Mouse (Mus musculus) regulatory T cell (primary cell): ENCODE data around the gene Fto.

ENCODE experiments used
- in situ Hi-C: fragments of 300-600 bp; cut with MboI, MseI; formaldehyde crosslinking; loops from one replicate; pipeline ENCODE4 v1.15.1; 2025; ENCODE audit warnings: high pct_unique_total_duplicates

Gene Fto

DNA sequence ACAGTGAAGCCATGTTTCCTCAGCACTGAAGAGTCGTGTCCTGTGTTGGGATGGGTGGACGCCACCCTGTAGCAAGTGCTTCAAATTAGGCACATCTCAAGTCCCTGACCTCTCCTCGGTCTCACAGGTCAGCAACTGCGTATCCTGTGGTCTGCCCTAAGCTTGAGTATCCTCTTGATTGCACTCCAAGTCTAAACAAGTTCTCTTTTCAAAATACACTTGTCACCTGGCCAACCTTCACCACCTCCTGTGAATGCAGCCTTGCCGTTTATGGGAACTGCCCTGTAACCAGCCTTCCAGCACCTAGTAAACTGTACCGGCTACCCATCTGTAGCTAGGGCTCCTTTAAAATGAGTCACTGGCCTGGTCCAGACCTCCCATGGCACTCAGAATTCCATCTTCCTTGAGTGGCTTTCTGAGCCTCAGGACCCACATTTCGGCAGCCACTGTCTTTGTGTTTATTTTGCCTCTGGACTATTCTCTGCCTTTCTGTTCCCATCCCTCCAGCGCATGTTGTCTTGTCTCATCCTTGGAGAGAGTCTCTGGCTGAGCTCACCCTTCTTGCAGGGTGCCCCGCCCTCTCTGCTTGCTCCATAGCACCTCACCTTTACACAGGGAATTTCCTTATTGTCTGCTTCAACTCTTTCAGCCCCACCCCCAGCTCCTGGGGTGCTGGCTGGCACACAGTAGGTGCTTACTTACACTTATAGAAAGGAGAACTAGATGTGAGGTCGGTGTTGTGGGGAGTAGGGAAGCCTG, 181.4 kb downstream of the Fto start:
- in situ Hi-C loops: no loop called here

DNA sequence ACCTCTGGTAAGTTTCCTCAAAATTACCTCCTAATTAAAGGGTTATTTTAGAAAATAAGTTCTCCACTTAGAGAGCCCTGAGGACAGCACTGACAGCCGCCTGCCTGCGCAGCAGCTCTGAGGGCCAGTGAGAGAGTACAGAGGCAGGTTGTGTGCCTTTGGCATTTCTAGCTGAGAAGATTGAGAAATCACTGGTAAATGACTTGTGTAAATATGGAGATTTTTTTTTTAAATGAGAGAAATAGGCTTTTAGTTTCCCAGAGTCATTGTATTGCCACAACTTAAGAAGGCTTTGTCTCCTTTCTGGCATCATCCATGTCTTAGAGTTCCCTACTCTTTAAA, 181.9 kb downstream of the Fto start:
- in situ Hi-C loops: no loop called here

DNA sequence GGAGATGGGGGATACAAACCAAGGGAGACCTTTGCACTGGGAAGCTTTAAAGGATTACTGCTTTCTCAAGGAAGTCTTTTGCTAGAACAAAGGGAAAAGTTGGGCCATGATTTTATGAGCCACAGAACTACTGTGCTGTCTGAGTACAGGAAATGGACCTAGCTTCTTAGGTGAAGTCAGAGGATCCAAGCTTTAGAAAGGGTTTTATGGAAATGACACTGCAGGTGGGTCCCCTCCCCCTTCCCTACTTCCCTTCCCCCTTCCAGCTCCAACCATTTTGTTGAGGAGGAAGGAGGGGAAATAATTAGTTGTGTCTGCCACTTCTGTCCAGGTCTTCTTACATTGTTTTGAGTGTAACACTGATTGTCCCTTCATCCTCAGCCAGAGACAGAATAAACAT, 182.7 kb downstream of the Fto start:
- in situ Hi-C loops: no loop called here

DNA sequence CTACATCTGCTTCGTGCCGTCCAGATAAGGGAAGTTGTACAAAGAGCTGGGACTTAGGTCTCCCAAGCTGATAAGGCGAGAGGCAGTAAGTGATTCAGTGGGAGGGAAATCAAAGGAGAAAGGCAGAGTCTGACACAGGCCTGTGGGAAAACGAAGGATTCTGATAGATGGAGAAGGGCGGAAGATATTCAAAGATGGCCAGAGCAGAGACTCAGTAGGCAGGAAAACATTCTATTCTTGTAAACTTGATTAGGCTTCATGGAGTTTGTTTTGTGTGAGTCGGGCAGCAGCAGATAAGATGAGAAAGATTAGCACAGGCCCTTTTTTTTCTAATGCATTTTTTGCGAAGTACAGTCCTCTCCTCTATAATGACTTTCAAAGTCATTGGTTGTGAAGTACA, 183.6 kb downstream of the Fto start:
- in situ Hi-C loops: no loop called here

DNA sequence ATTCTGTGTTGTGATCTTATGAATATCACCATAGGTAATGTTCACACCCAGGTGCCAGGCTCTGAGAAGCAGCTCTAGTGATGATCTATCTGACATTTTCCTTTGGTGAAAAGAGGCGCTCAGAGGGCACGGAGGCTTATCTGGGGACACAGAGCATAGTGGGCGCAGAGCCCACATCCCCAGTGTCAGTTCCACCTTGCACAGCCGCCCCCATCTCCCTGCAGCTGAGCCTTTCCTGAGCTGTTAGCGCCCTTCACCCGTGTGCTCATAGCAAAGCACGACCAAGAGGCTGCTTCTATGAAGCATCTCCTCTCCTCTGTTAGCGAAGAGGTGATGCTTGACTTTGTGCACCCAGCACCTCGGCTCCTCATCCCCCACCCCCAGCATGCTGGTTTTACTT, 185.3 kb downstream of the Fto start:
- in situ Hi-C loops: no loop called here

DNA sequence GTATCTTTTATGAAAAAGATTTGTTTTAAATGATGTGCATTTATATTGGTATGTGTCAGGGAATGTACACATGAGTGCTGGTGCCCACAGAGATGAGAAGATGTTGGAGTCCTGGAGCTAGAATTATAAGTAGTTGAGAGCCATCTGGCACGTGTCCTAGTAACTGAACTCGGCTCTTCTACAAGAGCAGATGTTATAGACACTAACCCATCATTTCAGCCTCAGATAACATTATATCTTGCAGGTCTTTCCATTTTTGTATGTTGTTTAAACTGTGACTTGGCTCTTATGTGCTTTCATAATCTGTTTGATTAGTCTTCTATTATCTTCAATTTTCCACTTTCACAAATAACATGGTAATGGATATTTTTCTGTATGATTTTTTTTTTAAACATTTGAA, 186.0 kb downstream of the Fto start:
- in situ Hi-C loops: no loop called here

DNA sequence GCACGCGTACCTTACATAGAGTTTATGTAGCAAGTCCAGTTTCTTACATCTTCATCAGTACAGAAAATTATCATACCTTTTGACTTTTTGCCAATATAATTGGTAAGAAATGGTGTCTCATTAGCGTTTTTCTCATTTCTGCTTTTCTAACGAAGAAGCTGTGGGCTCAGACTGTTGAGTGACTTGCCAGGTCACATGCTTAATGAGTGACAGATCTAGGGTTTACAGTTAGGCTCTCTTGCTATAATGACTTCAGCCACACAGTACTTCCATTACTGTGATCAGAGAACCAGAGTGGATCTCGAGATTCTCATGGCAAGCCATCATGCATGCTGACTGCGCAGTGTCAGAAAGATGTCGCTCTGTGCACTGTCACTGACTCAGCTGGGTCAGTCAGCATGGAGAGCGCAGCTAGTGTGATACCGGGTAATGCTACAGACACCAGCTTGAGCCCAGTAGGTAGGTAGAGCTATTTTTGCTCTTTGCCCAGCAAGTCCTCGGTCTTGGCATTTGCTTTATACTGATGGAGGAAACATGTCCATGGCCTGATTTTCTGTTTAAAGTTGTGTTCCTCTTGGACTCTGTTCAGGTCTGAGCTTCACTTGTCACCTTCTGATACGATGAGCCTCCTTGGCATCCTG, 188.8 kb downstream of the Fto start:
- in situ Hi-C loops: no loop called here

DNA sequence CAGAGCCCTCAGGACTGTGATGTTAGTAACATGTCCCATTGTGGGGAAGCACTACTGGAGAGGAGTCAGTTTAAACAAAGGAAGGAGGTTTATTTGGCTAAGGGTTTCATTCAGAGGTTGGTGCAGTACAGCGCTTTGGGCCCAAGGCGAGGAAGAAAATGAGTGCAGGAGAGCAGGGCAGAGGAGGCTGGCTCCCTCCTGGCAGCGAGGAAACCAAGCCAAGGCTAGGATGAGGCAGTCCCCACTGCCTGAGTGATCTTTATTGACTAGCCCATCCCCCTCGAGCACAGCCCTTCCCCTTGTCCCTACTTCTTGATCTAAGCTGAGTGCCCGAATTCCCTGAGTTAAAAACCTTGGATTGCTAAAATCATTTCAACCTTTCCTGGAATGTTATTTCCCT, 189.5 kb downstream of the Fto start:
- in situ Hi-C loops: no loop called here

DNA sequence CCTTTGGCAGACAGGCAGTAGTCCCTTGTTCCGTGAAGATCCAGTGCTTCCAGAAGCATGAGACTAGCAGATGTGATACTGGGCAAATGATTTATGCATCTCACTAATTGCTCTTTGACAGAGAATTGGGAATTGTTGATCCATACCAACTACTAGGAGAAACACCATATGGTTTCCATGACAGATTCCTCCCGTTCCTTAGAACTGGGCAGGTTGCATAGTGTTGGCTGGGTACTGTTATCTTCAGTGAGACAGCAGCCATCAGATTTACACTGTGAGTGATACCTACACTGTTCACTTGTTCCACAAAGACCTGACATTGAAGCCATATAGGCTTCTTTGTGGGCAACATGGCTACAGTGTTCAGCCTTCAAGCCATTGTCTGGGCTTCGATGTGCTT, 191.0 kb downstream of the Fto start:
- in situ Hi-C loops: no loop called here

DNA sequence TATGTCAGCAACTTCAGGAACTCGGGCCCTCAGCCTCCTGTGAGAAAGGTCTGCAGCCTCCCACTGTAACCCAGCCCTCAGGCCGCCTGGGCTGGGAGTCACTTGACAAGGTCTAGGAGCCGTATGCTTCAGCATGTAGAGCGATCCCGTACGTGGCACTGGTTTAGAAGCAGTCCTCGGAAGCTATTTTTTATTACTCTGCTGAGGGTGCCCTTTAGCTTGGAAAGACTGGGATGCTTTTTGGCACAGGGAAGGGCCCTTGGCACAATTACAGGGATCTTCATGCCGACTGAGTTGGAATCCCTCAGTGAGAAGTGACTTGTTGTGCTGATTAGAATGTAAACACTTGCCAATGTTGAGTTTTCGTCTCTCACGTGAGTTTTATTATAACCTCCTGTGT, 191.6 kb downstream of the Fto start:
- in situ Hi-C loops: no loop called here

DNA sequence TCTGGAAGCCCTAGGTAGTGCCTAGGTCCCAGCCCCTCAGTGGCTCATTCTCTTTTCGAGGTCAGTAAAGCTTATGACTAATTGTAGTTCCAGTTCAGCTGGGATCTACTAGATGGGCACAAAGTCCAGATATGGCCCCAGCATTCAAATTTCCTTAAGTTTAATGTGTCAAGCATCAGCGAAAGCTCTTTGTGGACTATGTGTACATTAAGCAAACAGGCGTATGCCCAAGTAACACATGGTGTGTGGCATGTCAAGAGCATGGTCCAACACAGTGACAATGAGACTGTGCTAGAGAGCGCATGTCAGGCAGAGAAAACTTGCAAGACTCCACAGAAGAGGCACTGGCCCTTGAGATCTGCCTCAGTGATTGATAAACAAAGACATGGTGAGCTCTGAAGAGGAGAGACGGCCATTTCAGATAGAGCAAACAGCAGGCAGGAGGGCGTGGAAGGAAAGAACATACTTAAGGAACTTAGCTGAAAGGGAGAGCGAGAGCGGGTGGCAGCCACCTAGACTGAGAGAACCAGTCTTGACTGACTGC, 192.2 kb downstream of the Fto start:
- in situ Hi-C loops: no loop called here

DNA sequence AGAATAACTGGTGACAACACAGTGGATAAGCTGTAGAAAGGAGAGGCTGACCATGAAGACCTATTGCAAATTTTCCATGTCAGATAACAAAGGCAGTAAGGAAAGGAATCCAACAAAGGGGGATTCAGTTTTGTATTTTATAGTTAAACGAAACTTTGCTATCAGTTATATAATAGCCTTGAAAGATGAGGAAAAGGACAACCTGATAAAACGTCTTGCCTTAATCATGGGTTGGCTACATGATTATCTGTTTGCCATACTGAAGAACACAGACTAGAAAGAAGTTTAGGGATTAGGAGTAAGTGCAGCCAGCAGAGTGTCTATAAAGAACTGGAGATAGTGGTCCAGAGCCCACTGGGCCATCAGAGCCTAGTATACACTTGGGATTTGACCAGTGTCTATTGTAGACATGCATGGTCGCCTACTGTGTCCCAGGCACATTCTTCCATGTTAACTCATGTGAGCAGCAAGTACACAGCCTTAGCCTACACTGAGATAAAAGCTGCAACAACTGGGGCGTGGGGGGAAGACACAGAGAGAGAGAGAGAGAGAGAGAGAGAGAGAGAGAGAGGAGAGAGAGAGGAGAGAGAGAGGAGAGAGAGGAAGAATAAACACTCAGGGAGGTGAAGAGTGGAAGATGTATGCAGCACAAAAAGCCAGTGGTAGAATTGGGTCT, 192.8 kb downstream of the Fto start:
- in situ Hi-C loops: no loop called here

DNA sequence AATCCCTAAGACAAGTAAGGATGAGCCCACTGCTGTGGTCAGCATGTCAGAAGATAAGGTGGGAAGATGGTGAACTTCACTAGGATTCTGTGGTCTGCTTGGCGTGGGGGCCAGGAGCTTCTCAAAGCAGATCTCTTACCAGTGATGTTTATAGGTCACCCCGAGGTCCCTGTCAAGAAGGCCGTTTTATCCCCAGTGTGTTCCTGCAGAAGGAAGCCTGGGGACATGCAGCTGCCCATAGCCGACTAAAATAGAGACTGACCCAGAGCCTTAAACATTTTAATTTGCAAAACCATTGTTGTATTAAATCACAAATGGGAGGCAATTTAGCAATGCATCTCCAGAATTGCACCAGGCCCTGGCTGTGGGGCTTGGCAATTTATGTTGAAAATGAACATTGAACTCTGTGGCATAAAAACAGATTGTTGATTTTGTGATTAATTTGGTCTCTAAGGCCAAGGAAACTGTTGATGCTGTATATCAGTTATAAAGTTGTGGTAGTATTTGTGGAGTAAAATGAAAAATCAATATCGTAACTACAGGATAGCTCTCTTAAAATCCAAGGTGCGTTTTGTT, 193.4 kb downstream of the Fto start:
- in situ Hi-C loops: no loop called here

DNA sequence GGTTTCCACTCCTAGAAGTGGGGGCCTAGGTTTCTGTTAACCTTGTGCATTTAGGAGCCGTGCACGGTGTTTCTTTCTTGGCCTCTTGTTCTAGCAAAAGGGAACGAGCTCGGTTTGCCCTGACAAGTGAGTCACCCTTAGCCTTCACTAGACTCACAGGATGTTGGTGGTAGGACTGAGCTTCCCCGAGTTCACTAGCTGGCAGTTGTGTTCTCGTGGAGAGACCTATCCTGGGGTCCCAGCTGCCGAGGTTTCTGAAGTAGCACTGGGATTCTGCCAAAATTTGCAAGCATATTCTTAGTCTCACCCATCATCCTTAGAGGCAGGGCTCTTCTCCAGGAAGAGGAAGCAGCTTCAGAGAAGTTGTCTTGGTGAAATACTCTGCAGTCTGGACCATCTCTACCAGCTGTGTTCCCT, 194.4 kb downstream of the Fto start:
- in situ Hi-C loops: no loop called here

DNA sequence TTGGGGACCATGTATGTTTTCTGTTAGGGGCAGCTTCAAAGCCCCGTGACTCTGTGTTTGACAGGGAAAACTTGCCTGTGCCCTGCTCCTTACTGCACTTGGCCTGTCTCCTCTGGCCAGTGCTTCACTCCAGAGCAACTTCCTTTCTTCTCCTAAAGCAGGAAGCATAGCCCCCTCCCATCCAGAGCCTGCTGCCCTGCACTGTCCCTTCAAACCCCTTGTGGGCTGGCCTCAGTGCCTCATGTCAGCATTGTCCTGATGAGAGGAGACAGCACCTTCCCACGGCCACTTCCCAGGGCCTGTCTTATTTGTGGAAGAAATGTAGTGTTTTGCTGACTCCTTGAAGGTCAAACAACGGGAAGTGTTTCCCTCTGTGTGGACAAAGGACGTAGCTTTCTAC, 195.0 kb downstream of the Fto start:
- in situ Hi-C loops: no loop called here

DNA sequence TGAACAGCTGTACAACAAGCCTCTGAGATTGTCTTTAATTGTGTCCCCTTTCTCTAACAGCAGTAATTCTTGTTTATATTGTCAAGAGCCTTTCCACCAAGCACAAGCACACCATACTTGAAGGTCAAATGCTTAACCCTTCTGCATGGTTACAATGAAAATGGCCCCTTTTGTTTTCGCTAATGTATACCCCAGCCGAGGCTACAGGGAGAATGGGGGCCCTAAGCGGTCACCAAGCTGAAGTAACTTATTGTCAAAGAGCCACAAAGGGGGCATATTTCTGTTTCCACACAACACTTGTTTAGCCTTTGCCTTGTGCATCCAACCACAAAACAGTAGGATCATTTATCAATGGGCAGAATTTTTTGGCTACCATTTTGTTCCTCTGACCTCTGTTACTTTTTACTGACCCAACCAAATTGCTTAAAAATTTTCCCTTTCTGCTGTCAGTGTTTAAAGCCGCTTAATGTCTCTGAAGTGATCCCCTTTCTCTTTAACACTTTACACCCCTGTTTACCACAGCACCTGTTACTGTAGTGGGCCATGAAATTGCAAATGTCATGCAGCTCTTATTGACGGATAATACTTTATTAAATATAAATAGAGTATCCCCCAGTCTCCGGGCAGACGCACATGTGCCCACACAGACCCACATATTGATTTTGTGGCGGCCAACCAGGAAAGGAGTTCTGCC, 196.0 kb downstream of the Fto start:
- in situ Hi-C loops: no loop called here

DNA sequence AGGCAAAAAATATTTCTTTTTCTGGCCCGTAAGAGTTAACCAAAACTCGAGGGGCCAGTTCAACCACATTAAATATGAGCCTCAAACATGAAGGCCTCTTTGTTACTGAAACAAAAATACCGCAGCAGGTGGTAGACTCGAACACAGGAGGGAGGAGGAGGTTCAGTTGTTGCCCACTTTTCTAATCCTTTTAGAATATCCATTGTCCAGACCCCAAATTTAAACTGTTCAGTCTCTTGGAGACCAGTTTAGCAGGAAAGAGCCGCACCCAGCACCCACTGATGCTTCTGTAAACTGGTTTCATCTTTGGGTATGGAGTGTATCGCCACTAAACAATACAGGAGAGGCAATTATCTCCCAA, 196.6 kb downstream of the Fto start:
- in situ Hi-C loops: no loop called here

DNA sequence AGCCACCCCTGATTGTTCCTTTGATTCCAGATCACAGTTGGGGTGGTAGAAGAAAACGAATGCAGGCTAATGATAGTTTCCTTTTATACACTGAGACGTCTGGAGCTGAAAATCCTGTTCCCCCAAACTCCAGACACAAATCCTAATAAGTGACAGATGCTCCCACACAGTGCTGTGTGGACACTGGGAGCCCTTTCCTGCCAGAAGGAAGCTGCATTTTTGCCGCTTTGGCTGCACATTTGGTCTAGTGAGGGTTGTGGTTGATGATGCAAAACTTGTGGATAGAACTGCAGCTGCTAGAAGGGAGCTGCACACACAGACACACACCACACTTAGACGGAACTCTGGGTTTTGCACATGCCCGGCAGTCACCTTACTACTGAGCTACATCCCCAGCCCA, 197.4 kb downstream of the Fto start:
- in situ Hi-C loops: no loop called here

DNA sequence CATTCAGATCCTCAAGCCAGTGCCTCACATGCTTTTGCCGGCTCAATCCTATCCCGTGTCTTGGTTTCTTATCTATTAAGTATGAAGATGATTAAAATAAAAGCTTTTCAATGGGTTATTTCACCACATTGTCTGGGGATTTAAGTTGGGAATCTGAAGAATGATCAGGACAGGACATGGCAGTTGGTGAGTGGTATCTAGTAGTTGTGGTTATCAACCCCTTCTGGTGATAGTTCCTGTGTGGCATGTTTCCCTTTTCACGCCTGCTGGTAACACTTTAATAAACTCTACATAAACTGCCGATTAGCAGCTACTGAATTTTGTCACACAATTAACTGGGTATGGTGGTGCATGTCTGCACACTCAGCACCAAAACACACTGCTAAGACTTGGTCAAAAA, 198.6 kb downstream of the Fto start:
- in situ Hi-C loops: no loop called here

DNA sequence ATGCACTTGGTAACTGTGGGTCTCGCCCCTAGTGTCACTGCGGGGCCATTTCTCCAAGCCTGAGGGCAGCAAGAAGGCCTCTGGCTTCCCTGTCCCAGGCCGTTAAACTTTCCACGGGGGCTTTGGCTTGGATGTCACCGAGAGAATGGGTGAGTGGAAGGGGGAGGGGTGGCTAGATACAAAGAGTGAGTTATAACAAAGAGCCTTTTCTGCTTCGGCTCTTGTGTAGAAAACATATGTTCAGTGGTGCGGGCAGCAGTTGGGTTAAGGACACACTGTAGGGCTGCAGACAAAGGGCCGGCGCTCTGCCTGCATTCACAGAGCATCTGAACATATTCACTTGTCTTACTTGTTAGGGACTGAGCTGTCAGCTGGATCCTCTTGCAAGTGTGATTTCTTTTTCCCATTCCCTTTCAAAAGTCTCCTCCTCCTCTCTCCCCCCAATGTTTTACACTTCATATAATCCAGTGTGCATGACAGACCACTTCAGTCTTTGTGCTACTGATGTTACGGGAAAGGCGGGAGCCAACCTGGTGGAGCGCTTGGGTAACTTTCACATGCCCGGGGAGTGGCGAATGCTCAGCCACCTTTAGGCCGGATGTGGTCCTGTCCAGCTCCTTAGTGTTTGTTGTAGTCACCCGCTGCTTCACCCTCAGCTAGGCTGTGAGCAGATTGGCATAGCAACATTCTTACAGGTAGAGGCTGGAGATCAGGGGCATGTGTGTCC, 201.6 kb downstream of the Fto start:
- in situ Hi-C loops: no loop called here

DNA sequence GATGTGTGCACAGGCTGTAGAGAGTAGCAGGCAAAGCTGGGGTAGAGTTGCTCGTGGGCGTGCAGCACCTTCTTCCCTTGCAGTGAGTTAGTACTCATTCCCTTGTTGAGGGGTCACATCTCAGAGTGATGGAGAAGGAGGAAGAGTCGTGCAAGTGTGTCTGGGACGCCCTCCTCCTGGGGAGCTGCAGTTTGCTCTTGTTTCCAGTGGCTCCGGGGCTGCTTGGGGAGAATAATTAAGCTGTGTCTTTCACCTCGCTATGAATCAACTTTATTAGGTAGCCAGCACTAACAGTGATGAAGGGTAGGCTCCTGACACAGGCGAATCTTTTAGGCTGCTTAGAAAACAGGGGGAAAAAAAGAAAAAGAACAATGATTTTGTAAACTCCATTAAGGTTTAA, 203.1 kb downstream of the Fto start:
- in situ Hi-C loops: no loop called here
